Mouse (Mus musculus): Measurements from ENCODE around the gene Gna13.

DNA sequence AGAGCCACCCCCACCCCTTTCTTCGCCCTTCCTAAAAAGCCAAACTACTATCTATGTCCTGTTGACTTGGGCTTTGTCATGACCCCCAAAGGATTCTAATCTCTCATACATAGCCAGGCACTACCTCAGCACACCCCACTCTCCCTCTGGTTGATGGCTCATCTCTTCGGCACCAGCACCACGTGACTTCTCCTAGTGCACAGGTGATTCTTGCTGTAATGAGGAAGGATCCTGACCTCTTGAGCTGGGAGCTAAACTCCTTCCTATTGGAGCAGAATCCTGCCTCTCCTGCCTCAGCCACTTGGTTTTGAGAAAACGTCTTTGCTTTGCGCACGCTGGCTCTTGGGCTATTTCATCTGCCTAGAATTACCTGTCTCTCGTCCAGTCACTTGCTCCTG, 12.3 kb upstream of the Gna13 start:
- TF ChIP-seq CTCF (IDR thresholded peaks at IDR 0.05; ENCODE audit: low read depth, low read length) (no peak), TAL1 (conservative IDR thresholded peaks at IDR 0.05; ENCODE audit: low read depth, low read length) (no peak), GATA1 (IDR thresholded peaks at IDR 0.05; ENCODE audit: borderline replicate concordance, low read length) (no peak), POLR2AphosphoS5 (IDR thresholded peaks at IDR 0.05; ENCODE audit: insufficient replicate concordance, low read depth, low read length) (no peak)

All from G1E (cell line).